Mouse (Mus musculus) megakaryocyte, embryonic 14.5 days (primary cell): ENCODE measurements around the gene Spg21.

Source experiments
- FLI1 ChIP-seq: IDR thresholded peaks from 2 replicates; pipeline ENCODE4 v1.6.1; 2012; ENCODE audit warnings: low read length, inconsistent platforms, mixed read lengths
- GATA1 ChIP-seq: IDR thresholded peaks from 3 replicates; pipeline ENCODE4 v1.6.1; 2012; ENCODE audit warnings: mixed read lengths, low read length, inconsistent platforms, borderline replicate concordance

- TF ChIP-seq GATA1 (no peak), FLI1 (no peak)
Measured at GRCm38 (mm10) chr9:65460732-65461442, at the start of gene Spg21.
